Comparison of ENCODE assay signal across 45 mouse cellular contexts in genomic region chr4:120538664-120539063, GRCm38 (mm10). TPM values are rescaled to one million over a fixed set of nuclear protein-coding genes. Genes with fewer than 3 reads are reported as not detected.
DNase-seq lines count a peak whose midpoint lies in the region; ATAC-seq and TF ChIP-seq lines count a peak whose summit lies in the region.
"Had no signal": no experiment of that assay in that cellular context is flagged by ENCODE, and none has a peak within 500 bp of the region (broad histone marks: within the 10 kb centered on the region; RNA-seq: fewer than 3 reads in every experiment).

No protein-coding gene starts in this region.

- TF ChIP-seq EP300 in liver, postnatal 0 days (IDR thresholded peaks at IDR 0.05; ENCODE audit: low read depth) = no peak

- no peaks in the 10 kb centered on the region for H3K4me1 ChIP-seq in embryonic facial prominence, embryonic 11.5 days (ENCODE audit: control insufficient read depth, insufficient read depth, low read length)
- no peaks in the 10 kb centered on the region for H3K4me1 ChIP-seq in embryonic facial prominence, embryonic 10.5 days
- no peaks in the 10 kb centered on the region for H3K4me1 ChIP-seq in hindbrain, postnatal 0 days (ENCODE audit: insufficient read depth, low read length)
- no peaks in the 10 kb centered on the region for H3K4me1 ChIP-seq in hindbrain, embryonic 16.5 days (ENCODE audit: control insufficient read depth, insufficient read depth, low read depth, low read length)
- H3K4me1 ChIP-seq in liver, postnatal 0 days (ENCODE audit: insufficient read depth) = no peaks in the 10 kb centered on the region
- H3K4me1 ChIP-seq in cerebellum, adult 2 months (ENCODE audit: control insufficient read depth, insufficient read depth, low read length) = no peaks in the 10 kb centered on the region
- H3K4me1 ChIP-seq: embryonic facial prominence, embryonic 13.5 days; forebrain, embryonic 10.5 days; hindbrain, embryonic 10.5 days; limb, embryonic 12.5 days; neural tube, embryonic 15.5 days had no signal

- no peak for TF ChIP-seq CTCF in hindbrain, postnatal 0 days (IDR thresholded peaks at IDR 0.05; ENCODE audit: low read depth)
- no peak for TF ChIP-seq CTCF in liver, postnatal 0 days (IDR thresholded peaks at IDR 0.05; ENCODE audit: low read depth)
- no peak for TF ChIP-seq CTCF in cerebellum, adult 2 months (IDR thresholded peaks at IDR 0.05; ENCODE audit: borderline replicate concordance, insufficient read depth, low read depth, low read length)

- H3K36me3 ChIP-seq in embryonic facial prominence, embryonic 11.5 days (replicated peaks; ENCODE audit: control insufficient read depth, insufficient read depth, low read depth, low read length) = peaks cover 16% of the 10 kb centered on the region
- H3K36me3 ChIP-seq in embryonic facial prominence, embryonic 10.5 days (replicated peaks) = peaks cover 69% of the 10 kb centered on the region
- H3K36me3 ChIP-seq in hindbrain, postnatal 0 days (ENCODE audit: insufficient read depth, low read length) = peaks cover 40% of the 10 kb centered on the region
- H3K36me3 ChIP-seq in hindbrain, embryonic 16.5 days (ENCODE audit: control insufficient read depth, insufficient read depth, low read length) = peaks cover 28% of the 10 kb centered on the region
- H3K36me3 ChIP-seq in liver, postnatal 0 days (replicated peaks; ENCODE audit: insufficient read depth, low read length) = peaks cover 31% of the 10 kb centered on the region

- no peak overlapping the region for H3K4me3 ChIP-seq in embryonic facial prominence, embryonic 11.5 days (ENCODE audit: low read depth, low read length)
- no peak overlapping the region for H3K4me3 ChIP-seq in embryonic facial prominence, embryonic 10.5 days
- H3K4me3 ChIP-seq in hindbrain, postnatal 0 days (ENCODE audit: low read length) = no peak overlapping the region
- H3K4me3 ChIP-seq in hindbrain, embryonic 16.5 days (ENCODE audit: low read length) = no peak overlapping the region
- no peak overlapping the region for H3K4me3 ChIP-seq in liver, postnatal 0 days (ENCODE audit: low read depth, low read length)
- no peak overlapping the region for H3K4me3 ChIP-seq in cerebellum, adult 2 months (replicated peaks; ENCODE audit: insufficient read depth, low read depth, low read length)
- H3K4me3 ChIP-seq: embryonic facial prominence, embryonic 13.5 days; forebrain, embryonic 10.5 days; hindbrain, embryonic 10.5 days; layer of hippocampus, adult 2 months; left cerebral cortex, adult 2 months; limb, embryonic 12.5 days; neural tube, embryonic 15.5 days had no signal

- WGBS in embryonic facial prominence, embryonic 11.5 days = 96% methylated on average over 10 of the region's 10 CpGs
- 93% methylated on average over 10 of the region's 10 CpGs for WGBS in embryonic facial prominence, embryonic 10.5 days
- WGBS in hindbrain, postnatal 0 days = 91% methylated on average over 10 of the region's 10 CpGs
- 91% methylated on average over 10 of the region's 10 CpGs for WGBS in hindbrain, embryonic 16.5 days
- WGBS in liver, postnatal 0 days (ENCODE audit: insufficient replicate concordance) = 94% methylated on average over 10 of the region's 10 CpGs
- 88% methylated on average over 10 of the region's 10 CpGs for WGBS in cerebellum, adult 2 months

- H3K27ac ChIP-seq in embryonic facial prominence, embryonic 11.5 days (replicated peaks; ENCODE audit: low read depth, low read length) = no peak overlapping the region
- no peak overlapping the region for H3K27ac ChIP-seq in embryonic facial prominence, embryonic 10.5 days (replicated peaks)
- no peak overlapping the region for H3K27ac ChIP-seq in hindbrain, postnatal 0 days
- H3K27ac ChIP-seq in hindbrain, embryonic 16.5 days (ENCODE audit: low read depth, low read length) = no peak overlapping the region
- no peak overlapping the region for H3K27ac ChIP-seq in liver, postnatal 0 days (ENCODE audit: low read depth)
- H3K27ac ChIP-seq in cerebellum, adult 2 months (ENCODE audit: insufficient read depth, low read length) = no peak overlapping the region
- H3K27ac ChIP-seq: embryonic facial prominence, embryonic 13.5 days; forebrain, embryonic 10.5 days; hindbrain, embryonic 10.5 days; layer of hippocampus, adult 2 months; left cerebral cortex, adult 2 months; limb, embryonic 12.5 days; macrophage; neural tube, embryonic 15.5 days had no signal

- ATAC-seq in embryonic facial prominence, embryonic 11.5 days (replicated peaks; ENCODE audit: insufficient number of reproducible peaks, low FRiP score, low TSS enrichment, low read depth) = 0 out of 2 replicates have a peak, but pooled peaks have one; percentile 41
- ATAC-seq in hindbrain, postnatal 0 days = peak; percentile 38; the same call in 1 of the 2 replicates
- ATAC-seq in hindbrain, embryonic 16.5 days = no peak
- ATAC-seq in liver, postnatal 0 days = 0 out of 2 replicates have a peak, but pooled peaks have one; percentile 13
- ATAC-seq: activated CD4-positive, CD25-positive, alpha-beta regulatory T cell, adult 4 months; forebrain, embryonic 16.5 days; Patski had no signal

- no peak for TF ChIP-seq POLR2A in cerebellum, adult 2 months (IDR thresholded peaks at IDR 0.05; ENCODE audit: borderline replicate concordance, insufficient read depth, low read length)

- DNase-seq in embryonic facial prominence, embryonic 11.5 days (ENCODE audit: low spot score) = no peak
- no peak for DNase-seq in embryonic facial prominence, embryonic 10.5 days (ENCODE audit: low spot score)
- DNase-seq in hindbrain, postnatal 0 days (ENCODE audit: low spot score) = no peak
- DNase-seq in liver, postnatal 0 days = no peak
- DNase-seq in liver (no peak), ES-CJ7 (ENCODE audit: low read depth, low spot score) (peak; percentile 12)
- no peak for DNase-seq in cerebellum, adult 2 months
- DNase-seq: adrenal gland, postnatal 36 days; cerebellum, adult 18-20 months; cerebellum, postnatal 14 days; heart, postnatal 14 days; kidney, adult 9 months; kidney, postnatal 36 days; lung, adult 2 months; lung, postnatal 10 days; right cerebral cortex, adult 18-20 months; spleen, adult 18-20 months; thymus, postnatal 14 days had no signal

- no peak overlapping the region for H3K9ac ChIP-seq in embryonic facial prominence, embryonic 11.5 days (replicated peaks; ENCODE audit: low read length)
- no peak overlapping the region for H3K9ac ChIP-seq in hindbrain, postnatal 0 days (replicated peaks; ENCODE audit: low read length)
- no peak overlapping the region for H3K9ac ChIP-seq in hindbrain, embryonic 16.5 days (ENCODE audit: low read depth, low read length)
- H3K9ac ChIP-seq in liver, postnatal 0 days (replicated peaks) = no peak overlapping the region
- H3K9ac ChIP-seq: embryonic facial prominence, embryonic 13.5 days; limb, embryonic 12.5 days; neural tube, embryonic 15.5 days had no signal

- no peak overlapping the region for H3K4me2 ChIP-seq in embryonic facial prominence, embryonic 11.5 days (ENCODE audit: low read depth, low read length)
- no peak overlapping the region for H3K4me2 ChIP-seq in hindbrain, postnatal 0 days (ENCODE audit: low read depth, low read length)
- no peak overlapping the region for H3K4me2 ChIP-seq in hindbrain, embryonic 16.5 days (ENCODE audit: low read length)
- H3K4me2 ChIP-seq in liver, postnatal 0 days (ENCODE audit: low read depth, low read length) = no peak overlapping the region
- H3K4me2 ChIP-seq: embryonic facial prominence, embryonic 13.5 days; limb, embryonic 12.5 days; liver, embryonic 11.5 days; neural tube, embryonic 15.5 days had no signal

- no peaks in the 10 kb centered on the region for H3K27me3 ChIP-seq in embryonic facial prominence, embryonic 11.5 days (ENCODE audit: control insufficient read depth, insufficient read depth, low read length)
- no peaks in the 10 kb centered on the region for H3K27me3 ChIP-seq in embryonic facial prominence, embryonic 10.5 days (replicated peaks; ENCODE audit: low read depth, poor library complexity, severe bottlenecking)
- H3K27me3 ChIP-seq in hindbrain, postnatal 0 days (ENCODE audit: insufficient read depth, low read length) = no peaks in the 10 kb centered on the region
- H3K27me3 ChIP-seq in hindbrain, embryonic 16.5 days (replicated peaks; ENCODE audit: control insufficient read depth, insufficient read depth, low read length) = no peaks in the 10 kb centered on the region
- no peaks in the 10 kb centered on the region for H3K27me3 ChIP-seq in liver, postnatal 0 days (ENCODE audit: insufficient read depth, low read length)
- H3K27me3 ChIP-seq in cerebellum, adult 2 months (ENCODE audit: control insufficient read depth, insufficient read depth, low read length) = no peaks in the 10 kb centered on the region
- H3K27me3 ChIP-seq: embryonic facial prominence, embryonic 13.5 days; limb, embryonic 12.5 days; neural tube, embryonic 15.5 days; Patski had no signal

- H3K9me3 ChIP-seq in embryonic facial prominence, embryonic 11.5 days (replicated peaks; ENCODE audit: control insufficient read depth, low read length) = no peaks in the 10 kb centered on the region
- no peaks in the 10 kb centered on the region for H3K9me3 ChIP-seq in embryonic facial prominence, embryonic 10.5 days
- no peaks in the 10 kb centered on the region for H3K9me3 ChIP-seq in hindbrain, postnatal 0 days (ENCODE audit: low read length)
- H3K9me3 ChIP-seq in hindbrain, embryonic 16.5 days (ENCODE audit: control insufficient read depth, low read length) = no peaks in the 10 kb centered on the region
- no peaks in the 10 kb centered on the region for H3K9me3 ChIP-seq in liver, postnatal 0 days (ENCODE audit: low read length)
- H3K9me3 ChIP-seq: embryonic facial prominence, embryonic 13.5 days; forebrain, embryonic 10.5 days; hindbrain, embryonic 10.5 days; neural tube, embryonic 15.5 days had no signal

RNA-seq across cellular contexts. Expression of gene Slfnl1, which starts 6.6 kb away (rescaled TPM):
- polyA plus RNA-seq in embryonic facial prominence, embryonic 11.5 days (2014; fragmentation: Nextera tagmentation; extraction: Ambion mirVana) = 0.11 TPM in 1 of 2 replicates, not detected in the other
- not detected in 2 replicates for polyA plus RNA-seq in embryonic facial prominence, embryonic 10.5 days (2016; fragmentation: Nextera tagmentation; extraction: Ambion mirVana)
- 0.73 TPM in 1 of 2 replicates, not detected in the other for total RNA-seq in hindbrain, postnatal 0 days (2014; rRNA removed)
- not detected in 2 replicates for polyA plus RNA-seq in hindbrain, postnatal 0 days (2015; fragmentation: Nextera tagmentation; extraction: Ambion mirVana)
- not detected in 2 replicates for polyA plus RNA-seq in hindbrain, embryonic 16.5 days (2015; fragmentation: Nextera tagmentation; extraction: Ambion mirVana)
- not detected in 2 replicates for polyA plus RNA-seq in liver, postnatal 0 days (2015; fragmentation: Nextera tagmentation; extraction: Ambion mirVana)
- polyA plus RNA-seq in cerebellum, adult 2 months (2012; rRNA removed) = 0.25 and 0.31 TPM in 2 replicates
- total RNA-seq: left cerebral cortex, postnatal 25 days; megakaryocyte-erythroid progenitor cell, adult 5-6 weeks; MEL had no signal
- polyA plus RNA-seq: activated CD4-positive, CD25-positive, alpha-beta regulatory T cell, adult 4 months; embryonic facial prominence, embryonic 13.5 days; forebrain, embryonic 10.5 days; forebrain, embryonic 16.5 days; heart, embryonic 14.5 days; hindbrain, embryonic 10.5 days; intestine, embryonic 14.5 days; limb, embryonic 12.5 days; liver, embryonic 11.5 days; macrophage; neural tube, embryonic 15.5 days; stomach, embryonic 16.5 days had no signal

RNA-seq across cellular contexts. Expression of gene Ctps, which starts 31.4 kb away (rescaled TPM):
- 143 and 145 TPM in 2 replicates for polyA plus RNA-seq in embryonic facial prominence, embryonic 11.5 days (2014; fragmentation: Nextera tagmentation; extraction: Ambion mirVana)
- polyA plus RNA-seq in embryonic facial prominence, embryonic 10.5 days (2016; fragmentation: Nextera tagmentation; extraction: Ambion mirVana) = 135 and 145 TPM in 2 replicates
- total RNA-seq in hindbrain, postnatal 0 days (2014; rRNA removed) = 42.2 and 52.0 TPM in 2 replicates
- polyA plus RNA-seq in hindbrain, postnatal 0 days (2015; fragmentation: Nextera tagmentation; extraction: Ambion mirVana) = 61.4 and 65.0 TPM in 2 replicates
- polyA plus RNA-seq in hindbrain, embryonic 16.5 days (2015; fragmentation: Nextera tagmentation; extraction: Ambion mirVana) = 76.4 and 77.1 TPM in 2 replicates
- polyA plus RNA-seq in liver, postnatal 0 days (2015; fragmentation: Nextera tagmentation; extraction: Ambion mirVana) = 13.8 and 14.5 TPM in 2 replicates
- polyA plus RNA-seq in cerebellum, adult 2 months (2012; rRNA removed) = 28.8 and 29.7 TPM in 2 replicates

RNA-seq across cellular contexts. Expression of gene Gm8439, which starts 49.9 kb away (rescaled TPM):
- polyA plus RNA-seq in embryonic facial prominence, embryonic 11.5 days (2014; fragmentation: Nextera tagmentation; extraction: Ambion mirVana) = not detected in 2 replicates
- not detected in 2 replicates for polyA plus RNA-seq in embryonic facial prominence, embryonic 10.5 days (2016; fragmentation: Nextera tagmentation; extraction: Ambion mirVana)
- not detected in 2 replicates for total RNA-seq in hindbrain, postnatal 0 days (2014; rRNA removed)
- not detected in 2 replicates for polyA plus RNA-seq in hindbrain, postnatal 0 days (2015; fragmentation: Nextera tagmentation; extraction: Ambion mirVana)
- not detected in 2 replicates for polyA plus RNA-seq in hindbrain, embryonic 16.5 days (2015; fragmentation: Nextera tagmentation; extraction: Ambion mirVana)
- polyA plus RNA-seq in liver, postnatal 0 days (2015; fragmentation: Nextera tagmentation; extraction: Ambion mirVana) = 0.30 and 0.40 TPM in 2 replicates
- not detected in 2 replicates for polyA plus RNA-seq in cerebellum, adult 2 months (2012; rRNA removed)
- total RNA-seq: adrenal gland, adult 2 months; adrenal gland, postnatal 36 days; gastrocnemius, adult 8-10 months; gastrocnemius, postnatal 4 days; heart, adult 8-10 months; heart, postnatal 14 days; layer of hippocampus, adult 2 months; layer of hippocampus, postnatal 14 days; left cerebral cortex, adult 2 months; left cerebral cortex, postnatal 25 days; megakaryocyte-erythroid progenitor cell, adult 5-6 weeks; MEL had no signal
- polyA plus RNA-seq: activated CD4-positive, CD25-positive, alpha-beta regulatory T cell, adult 4 months; adrenal gland, adult 2 months; brain, embryonic 14.5 days; cortical plate, adult 2 months; embryonic facial prominence, embryonic 13.5 days; forebrain, embryonic 10.5 days; forebrain, embryonic 16.5 days; heart, embryonic 14.5 days; hindbrain, embryonic 10.5 days; intestine, embryonic 14.5 days; limb, embryonic 12.5 days; liver, embryonic 11.5 days; lung, adult 2 months; macrophage; neural tube, embryonic 15.5 days; Patski; stomach, embryonic 16.5 days; urinary bladder, adult 2 months had no signal
